Comparison of ENCODE assay signal across 26 mouse cellular contexts in genomic region chr7:30959786-30960349, GRCm38 (mm10). TPM values are rescaled to one million over a fixed set of nuclear protein-coding genes. Genes with fewer than 3 reads are reported as not detected.
DNase-seq lines count a peak whose midpoint lies in the region; ATAC-seq and TF ChIP-seq lines count a peak whose summit lies in the region.
"Had no signal": no experiment of that assay in that cellular context is flagged by ENCODE, and none has a peak within 500 bp of the region (broad histone marks: within the 10 kb centered on the region; RNA-seq: fewer than 3 reads in every experiment).

No protein-coding gene starts in this region.

- no peak overlapping the region for H3K27ac ChIP-seq in liver, embryonic 13.5 days
- no peak overlapping the region for H3K27ac ChIP-seq in liver, embryonic 11.5 days (ENCODE audit: low read depth, low read length)
- no peak overlapping the region for H3K27ac ChIP-seq in layer of hippocampus, adult 2 months
- H3K27ac ChIP-seq: embryonic facial prominence, embryonic 15.5 days; hindbrain, embryonic 13.5 days; hindbrain, postnatal 0 days had no signal

- H3K36me3 ChIP-seq in liver, embryonic 13.5 days: peaks cover 19% of the 10 kb centered on the region
- peaks cover 2% of the 10 kb centered on the region; the same call in 1 of the 2 replicates for H3K36me3 ChIP-seq in liver, embryonic 11.5 days (ENCODE audit: control insufficient read depth, insufficient read depth, low read length)

- no peak for ATAC-seq in liver, embryonic 13.5 days (ENCODE audit: low read depth)
- ATAC-seq in liver, embryonic 11.5 days (replicated peaks; ENCODE audit: low FRiP score): no peak
- ATAC-seq: forebrain, embryonic 16.5 days; hindbrain, postnatal 0 days had no signal

- peak; percentile 29 for DNase-seq in adrenal gland, postnatal 25 days
- DNase-seq in adrenal gland, postnatal 4 days (ENCODE audit: low spot score in 2 of 2): no peak
- DNase-seq in liver, embryonic 13.5 days: no peak
- no peak for DNase-seq in liver, embryonic 11.5 days (ENCODE audit: low spot score)
- DNase-seq in R1 (ENCODE audit: low read depth, low spot score): peak; percentile 72
- DNase-seq in ZHBTc4 (ENCODE audit: low read depth, low spot score): peak; percentile 61
- no peak for DNase-seq in layer of hippocampus, adult 2 months (ENCODE audit: low spot score in 2 of 2)
- DNase-seq: cerebellum, adult 11 months; cerebellum, adult 8-10 months; embryo, embryonic 11 days; gastrocnemius, postnatal 14 days; heart, postnatal 10 days; kidney, adult 11 months had no signal

- H3K9ac ChIP-seq in liver, embryonic 13.5 days: peak overlapping the region; percentile 4; the same call in 1 of the 2 replicates
- H3K9ac ChIP-seq in liver, embryonic 11.5 days (ENCODE audit: low read depth, low read length): no peak overlapping the region
- H3K9ac ChIP-seq: embryonic facial prominence, embryonic 15.5 days; hindbrain, embryonic 13.5 days had no signal

- H3K27me3 ChIP-seq in liver, embryonic 13.5 days: no peaks in the 10 kb centered on the region
- no peaks in the 10 kb centered on the region for H3K27me3 ChIP-seq in liver, embryonic 11.5 days (replicated peaks; ENCODE audit: control insufficient read depth, insufficient read depth, low read length)
- H3K27me3 ChIP-seq: embryonic facial prominence, embryonic 15.5 days; hindbrain, embryonic 13.5 days had no signal

- TF ChIP-seq CTCF in layer of hippocampus, adult 2 months (conservative IDR thresholded peaks at IDR 0.05): no peak

- H3K9me3 ChIP-seq in liver, embryonic 13.5 days (replicated peaks): no peaks in the 10 kb centered on the region
- H3K9me3 ChIP-seq in liver, embryonic 11.5 days (ENCODE audit: control insufficient read depth, low read length): no peaks in the 10 kb centered on the region
- H3K9me3 ChIP-seq: embryonic facial prominence, embryonic 15.5 days; hindbrain, embryonic 13.5 days had no signal

- H3K4me3 ChIP-seq in liver, embryonic 13.5 days (replicated peaks): no peak overlapping the region
- no peak overlapping the region for H3K4me3 ChIP-seq in liver, embryonic 11.5 days (ENCODE audit: low read depth, low read length)
- no peak overlapping the region for H3K4me3 ChIP-seq in layer of hippocampus, adult 2 months
- H3K4me3 ChIP-seq: embryonic facial prominence, embryonic 15.5 days; hindbrain, embryonic 13.5 days had no signal

- 76% methylated on average over 6 of the region's 6 CpGs for WGBS in liver, embryonic 13.5 days (ENCODE audit: insufficient replicate concordance)
- 90% methylated on average over 6 of the region's 6 CpGs for WGBS in liver, embryonic 11.5 days

- H3K4me1 ChIP-seq in liver, embryonic 13.5 days (replicated peaks): peaks cover 33% of the 10 kb centered on the region
- H3K4me1 ChIP-seq in liver, embryonic 11.5 days (replicated peaks; ENCODE audit: control insufficient read depth, insufficient read depth, low read length): peaks cover 16% of the 10 kb centered on the region

- no peak overlapping the region for H3K4me2 ChIP-seq in liver, embryonic 13.5 days
- H3K4me2 ChIP-seq in liver, embryonic 11.5 days: no peak overlapping the region
- H3K4me2 ChIP-seq: embryonic facial prominence, embryonic 15.5 days; hindbrain, embryonic 13.5 days had no signal

RNA-seq across cellular contexts. Expression of gene Usf2, which starts 3.3 kb away (rescaled TPM):
- total RNA-seq in adrenal gland, postnatal 25 days (2021): 150 and 153 TPM in 2 replicates
- total RNA-seq in adrenal gland, postnatal 4 days (2021): 100 to 1,000 TPM; 113 to 125 TPM
- 9.7 and 10.4 TPM in 2 replicates for polyA plus RNA-seq in liver, embryonic 13.5 days (2015; fragmentation: Nextera tagmentation; extraction: Ambion mirVana)
- 17.8 and 19.9 TPM in 2 replicates for polyA plus RNA-seq in liver, embryonic 11.5 days (2014; fragmentation: Nextera tagmentation; extraction: Ambion mirVana)
- 100 to 1,000 TPM; 134 to 137 TPM for total RNA-seq in layer of hippocampus, adult 2 months (2021)

RNA-seq across cellular contexts. Expression of gene Lsr, which starts 13.4 kb away (rescaled TPM):
- total RNA-seq in adrenal gland, postnatal 25 days (2021): 4.7 and 5.1 TPM in 2 replicates
- total RNA-seq in adrenal gland, postnatal 4 days (2021): 10 to 100 TPM; 15.2 to 17.6 TPM
- polyA plus RNA-seq in liver, embryonic 13.5 days (2015; fragmentation: Nextera tagmentation; extraction: Ambion mirVana): 20.9 and 22.3 TPM in 2 replicates
- polyA plus RNA-seq in liver, embryonic 11.5 days (2014; fragmentation: Nextera tagmentation; extraction: Ambion mirVana): 39.7 and 43.0 TPM in 2 replicates
- 1 to 10 TPM; 7.5 to 8.6 TPM for total RNA-seq in layer of hippocampus, adult 2 months (2021)

RNA-seq across cellular contexts. Expression of gene Fam187b, which starts 13.7 kb away (rescaled TPM):
- total RNA-seq in adrenal gland, postnatal 25 days (2021): 1.00 TPM in 1 of 2 replicates, not detected in the other
- under 1 TPM; 0.68 to 0.98 TPM for total RNA-seq in adrenal gland, postnatal 4 days (2021)
- 2.1 TPM in 2 replicates for polyA plus RNA-seq in liver, embryonic 13.5 days (2015; fragmentation: Nextera tagmentation; extraction: Ambion mirVana)
- 3.2 and 4.1 TPM in 2 replicates for polyA plus RNA-seq in liver, embryonic 11.5 days (2014; fragmentation: Nextera tagmentation; extraction: Ambion mirVana)
- not detected for total RNA-seq in layer of hippocampus, adult 2 months (2021)
- total RNA-seq: common myeloid progenitor, adult 5-6 weeks; hematopoietic stem cell, adult 5-6 weeks had no signal

RNA-seq across cellular contexts. Expression of gene Hamp, which starts 16.0 kb away (rescaled TPM):
- 11.2 and 12.4 TPM in 2 replicates for total RNA-seq in adrenal gland, postnatal 25 days (2021)
- total RNA-seq in adrenal gland, postnatal 4 days (2021): 10 to 100 TPM in 1 of 2 experiments, 1 to 10 TPM in 1; 2.3 to 36.9 TPM
- 2.0 and 3.7 TPM in 2 replicates for polyA plus RNA-seq in liver, embryonic 13.5 days (2015; fragmentation: Nextera tagmentation; extraction: Ambion mirVana)
- polyA plus RNA-seq in liver, embryonic 11.5 days (2014; fragmentation: Nextera tagmentation; extraction: Ambion mirVana): not detected in 2 replicates
- not detected for total RNA-seq in layer of hippocampus, adult 2 months (2021)
- total RNA-seq: common myeloid progenitor, adult 5-6 weeks; ES-E14; gastrocnemius, postnatal 14 days; hematopoietic stem cell, adult 5-6 weeks; hindbrain, postnatal 0 days had no signal
- polyA plus RNA-seq: brain, embryonic 14.5 days; embryonic facial prominence, embryonic 11.5 days; embryonic facial prominence, embryonic 15.5 days; forebrain, embryonic 11.5 days; forebrain, embryonic 16.5 days; frontal cortex, adult 2 months; heart, embryonic 14.5 days; hindbrain, embryonic 13.5 days; hindbrain, postnatal 0 days; intestine, embryonic 14.5 days had no signal

RNA-seq across cellular contexts. Expression of gene Hamp2, which starts 35.4 kb away (rescaled TPM):
- total RNA-seq in adrenal gland, postnatal 25 days (2021): 2.4 and 9.8 TPM in 2 replicates
- total RNA-seq in adrenal gland, postnatal 4 days (2021): 10 to 100 TPM in 1 of 2 experiments, under 1 TPM in 1; 0.84 to 12.5 TPM
- not detected in 2 replicates for polyA plus RNA-seq in liver, embryonic 13.5 days (2015; fragmentation: Nextera tagmentation; extraction: Ambion mirVana)
- polyA plus RNA-seq in liver, embryonic 11.5 days (2014; fragmentation: Nextera tagmentation; extraction: Ambion mirVana): not detected in 2 replicates
- not detected for total RNA-seq in layer of hippocampus, adult 2 months (2021)
- total RNA-seq: common myeloid progenitor, adult 5-6 weeks; ES-E14; gastrocnemius, postnatal 14 days; hematopoietic stem cell, adult 5-6 weeks; hindbrain, postnatal 0 days had no signal
- polyA plus RNA-seq: brain, embryonic 14.5 days; embryonic facial prominence, embryonic 11.5 days; embryonic facial prominence, embryonic 15.5 days; forebrain, embryonic 11.5 days; forebrain, embryonic 16.5 days; frontal cortex, adult 2 months; heart, embryonic 14.5 days; hindbrain, embryonic 13.5 days; hindbrain, postnatal 0 days; intestine, embryonic 14.5 days had no signal

Comparison
In these comparisons a context has a peak if more than half of its experiments do, and no peak if none do; other contexts are left out.
1. DNase-seq: peak in adrenal gland, postnatal 25 days (single experiment), R1 (single experiment) and ZHBTc4 (single experiment); none in adrenal gland, postnatal 4 days (0 of 2), liver, embryonic 13.5 days (single experiment), liver, embryonic 11.5 days (single experiment) and layer of hippocampus, adult 2 months (0 of 2).